Mouse (Mus musculus) megakaryocyte, embryonic 14.5 days (primary cell): ENCODE data around the gene Col18a1.

Experiments
- FLI1 ChIP-seq: IDR thresholded peaks from 2 replicates; pipeline ENCODE4 v1.6.1; 2012; ENCODE audit warnings: low read length, inconsistent platforms, mixed read lengths
- GATA1 ChIP-seq: IDR thresholded peaks from 3 replicates; pipeline ENCODE4 v1.6.1; 2012; ENCODE audit warnings: mixed read lengths, low read length, inconsistent platforms, borderline replicate concordance

- TF ChIP-seq GATA1 (no peak), FLI1 (no peak)
Observed at GRCm38 (mm10) chr10:77130561-77131240, 35.6 kb downstream of the Col18a1 start.
